Mouse (Mus musculus) kidney, adult 2 months (tissue): ENCODE results near the gene P3h4.

Experiments used
- CTCF ChIP-seq: fragments of 200-500 bp; conservative IDR thresholded peaks from 2 replicates; pipeline ENCODE4 v1.5.1; 2011; ENCODE audit warnings: low read depth, mild to moderate bottlenecking, control low read depth, low read length, moderate library complexity, mixed read lengths; ENCODE audit not compliant: insufficient read depth, insufficient read length
- POLR2A ChIP-seq: fragments of 200-500 bp; IDR thresholded peaks from one replicate; pipeline ENCODE4 v1.6.1; 2011; ENCODE audit warnings: low read depth, low read length, control low read depth

DNA sequence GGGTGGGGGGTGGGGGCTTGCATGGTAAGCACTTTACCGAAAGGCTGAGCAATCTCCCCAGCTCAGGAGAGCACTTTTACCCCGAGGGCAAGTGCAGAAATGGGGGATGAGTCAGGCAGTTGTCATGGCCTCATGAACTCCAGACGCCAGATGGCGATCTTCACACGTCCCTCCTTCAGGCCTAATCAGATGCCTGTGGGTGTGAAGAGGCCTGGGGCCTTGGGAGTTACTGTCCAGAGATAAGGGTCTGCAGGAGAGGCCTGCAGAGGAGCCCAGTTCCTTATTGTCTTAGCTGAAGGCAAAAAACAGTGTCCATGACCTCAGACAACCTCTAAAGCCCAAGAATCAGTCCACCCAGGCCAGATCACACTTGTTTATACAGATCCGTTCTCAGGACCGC lies 11.2 kb upstream of the P3h4 start:
- TF ChIP-seq POLR2A: no peak
- TF ChIP-seq CTCF: peak; percentile 86
